Mouse (Mus musculus): Measurements from ENCODE around the gene Fam83g. TPM values are rescaled to one million over a fixed set of nuclear protein-coding genes. Genes with fewer than 3 reads are reported as not detected.

Gene Fam83g
- total RNA-seq, 2 experiments from 2014 or later = not detected

DNA sequence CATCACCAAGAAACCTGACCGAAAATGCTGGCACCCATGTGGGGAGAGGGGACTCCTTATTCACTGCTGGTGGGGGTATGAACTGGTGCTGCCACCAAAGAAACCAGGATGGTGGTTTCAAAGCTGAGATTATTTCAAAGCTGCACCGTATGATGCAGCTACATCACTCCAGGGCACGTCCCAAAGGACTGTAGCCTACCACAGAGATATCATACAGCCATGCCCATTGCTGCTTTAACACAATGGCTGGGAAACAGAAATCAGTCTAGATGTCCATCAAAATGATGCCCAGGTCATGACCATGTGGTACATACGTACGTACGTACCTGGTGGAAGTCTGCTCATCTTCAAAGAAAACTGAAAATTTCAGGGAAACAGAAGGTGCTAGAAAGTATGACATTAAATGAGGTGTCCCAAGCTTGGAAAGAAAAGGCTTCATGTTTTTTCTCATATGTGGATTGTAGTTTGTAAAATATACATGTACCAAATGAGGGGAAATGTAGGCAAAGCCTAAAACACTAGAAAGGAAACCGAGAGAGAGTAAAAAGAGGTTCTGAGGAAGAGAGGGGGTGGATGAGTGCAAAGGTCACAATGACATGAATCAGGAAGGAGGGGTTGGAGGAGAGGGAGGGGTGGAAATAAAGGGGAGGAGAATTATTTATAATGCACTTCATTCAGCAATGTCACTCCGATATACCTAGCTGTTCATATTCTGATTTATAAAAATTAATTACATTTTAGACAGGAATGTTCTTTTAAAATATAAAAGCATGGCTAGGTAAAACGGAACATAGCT is 33.2 kb upstream of the Fam83g start:
- DNase-seq (ENCODE audit: low spot score in 2 of 2) = no peak

DNA sequence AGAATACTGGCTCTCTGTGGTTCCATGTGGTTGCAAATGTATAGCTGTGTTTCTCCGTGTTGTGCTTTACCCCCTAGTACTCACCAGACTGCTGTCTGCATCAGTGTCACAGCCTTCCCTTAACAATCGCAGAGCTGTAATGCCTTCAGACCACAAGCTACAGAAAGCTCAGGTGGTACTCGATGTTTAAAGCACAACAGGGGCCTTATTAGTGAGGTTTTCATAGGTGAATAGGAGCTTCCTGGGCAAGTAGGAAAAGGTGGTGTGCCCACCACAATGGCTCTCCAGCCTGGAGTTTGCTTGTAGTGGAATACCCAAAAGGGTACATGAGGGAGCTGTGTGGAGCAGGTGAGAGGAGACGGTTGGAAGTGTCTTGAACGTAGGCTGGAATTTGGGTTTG is 31.7 kb upstream of the Fam83g start:
- DNase-seq (ENCODE audit: low spot score in 2 of 2) = no peak

- DNase-seq (ENCODE audit: low spot score in 2 of 2) = no peak
These were observed 31.0 kb upstream of the Fam83g start, which contains the start of gene Grap for GRCm38 (mm10) chr11:61652686-61653447. TSS of gene Grap (plus strand) at chr11:61653265.

GRCm38 (mm10) chr11:61653568-61653967 is 30.3 kb upstream of the Fam83g start:
- DNase-seq (ENCODE audit: low spot score in 2 of 2) = no peak

- DNase-seq (ENCODE audit: low spot score in 2 of 2) = no peak
These were observed 29.0 kb upstream of the Fam83g start for GRCm38 (mm10) chr11:61654786-61655311.

GRCm38 (mm10) chr11:61655649-61656048 is 28.2 kb upstream of the Fam83g start:
- no peak for DNase-seq (ENCODE audit: low spot score in 2 of 2)

- no peak for DNase-seq (ENCODE audit: low spot score in 2 of 2)
These were observed 27.6 kb upstream of the Fam83g start for GRCm38 (mm10) chr11:61656148-61656850.

DNA sequence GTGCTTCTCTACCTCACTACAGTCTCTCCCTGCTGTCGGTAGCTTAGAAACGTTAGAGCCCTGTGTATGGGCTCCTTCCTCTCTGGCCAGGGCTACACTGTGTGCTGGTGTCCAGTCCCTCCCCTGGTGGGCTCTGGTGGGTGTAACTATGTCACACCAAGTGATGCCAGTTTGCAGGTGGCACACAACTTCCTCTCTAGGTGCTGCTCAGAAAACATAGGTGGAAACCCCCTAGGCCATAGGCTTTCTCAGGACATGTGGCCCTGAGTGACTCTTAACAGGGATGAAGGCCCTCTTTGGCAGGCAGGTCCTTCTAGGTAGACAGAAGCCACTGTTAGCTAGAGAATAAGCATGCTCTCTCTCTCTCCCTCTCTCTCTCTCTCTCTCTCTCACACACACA is 26.5 kb upstream of the Fam83g start:
- DNase-seq (ENCODE audit: low spot score in 2 of 2) = no peak

GRCm38 (mm10) chr11:61658360-61658922 is 25.4 kb upstream of the Fam83g start:
- no peak for DNase-seq (ENCODE audit: low spot score in 2 of 2)

DNA sequence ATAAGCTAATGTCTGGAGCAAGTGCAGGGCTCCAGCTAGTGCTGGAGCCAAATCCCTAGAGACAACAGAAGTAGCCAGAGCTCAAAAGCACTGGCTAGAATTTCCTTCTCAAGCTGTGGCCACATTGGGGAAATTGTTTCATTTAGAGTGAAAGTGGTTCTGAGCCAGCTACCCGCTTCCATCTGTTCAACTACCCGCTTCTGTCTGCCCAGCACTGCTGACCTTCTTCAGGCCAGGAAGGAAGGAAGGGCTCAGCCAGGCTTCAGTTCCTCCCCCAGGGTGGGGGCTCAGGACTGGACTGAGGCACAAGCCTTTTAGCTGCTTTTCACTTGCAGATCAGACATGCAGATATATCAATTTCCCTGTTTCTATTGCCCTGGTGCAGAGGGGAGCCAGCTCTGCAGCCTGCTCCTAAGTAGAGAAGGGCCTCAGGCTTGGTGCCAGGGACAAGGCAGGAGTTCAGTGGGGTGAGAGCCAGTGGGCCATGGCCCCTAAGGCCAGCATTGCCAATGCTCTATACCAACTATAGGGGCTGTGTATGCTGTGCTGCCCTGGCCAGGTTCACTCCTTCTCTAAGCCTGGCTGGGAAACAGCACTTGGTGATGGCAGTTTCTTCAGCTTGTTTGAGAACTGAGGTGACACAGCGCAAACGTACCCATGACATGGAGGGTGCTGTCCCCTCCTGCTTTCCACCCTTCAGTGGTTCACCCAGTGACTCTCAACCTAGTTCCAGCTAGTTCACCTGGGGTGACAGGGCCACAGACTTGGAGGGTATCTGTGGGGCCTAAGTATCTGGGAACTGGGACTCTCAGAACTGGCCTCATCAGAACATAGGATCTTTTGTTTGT is 24.7 kb upstream of the Fam83g start:
- peak in 1 of 2 experiments; percentile 41 for DNase-seq (ENCODE audit: low spot score in 2 of 2)

DNA sequence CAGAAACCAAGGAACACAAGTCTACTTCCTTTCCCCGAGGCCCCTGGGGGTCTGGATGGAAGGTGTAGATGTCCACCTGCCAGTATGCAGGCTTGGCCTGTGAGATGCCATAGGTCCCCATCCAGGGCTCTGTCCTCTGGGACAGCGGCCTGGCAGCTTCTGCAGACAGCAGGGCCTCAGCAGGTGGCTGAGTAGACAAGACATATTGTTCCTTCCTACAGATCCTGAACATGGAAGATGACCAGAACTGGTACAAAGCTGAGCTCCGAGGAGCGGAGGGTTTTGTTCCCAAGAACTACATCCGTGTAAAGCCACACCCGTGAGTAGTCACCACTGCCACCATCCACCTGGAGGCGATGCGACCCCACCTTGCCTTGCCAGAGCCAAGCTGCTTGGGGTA is 23.9 kb upstream of the Fam83g start:
- DNase-seq (ENCODE audit: low spot score in 2 of 2) = no peak

- no peak for DNase-seq (ENCODE audit: low spot score in 2 of 2)
These were observed 23.0 kb upstream of the Fam83g start for GRCm38 (mm10) chr11:61660806-61661392.

DNA sequence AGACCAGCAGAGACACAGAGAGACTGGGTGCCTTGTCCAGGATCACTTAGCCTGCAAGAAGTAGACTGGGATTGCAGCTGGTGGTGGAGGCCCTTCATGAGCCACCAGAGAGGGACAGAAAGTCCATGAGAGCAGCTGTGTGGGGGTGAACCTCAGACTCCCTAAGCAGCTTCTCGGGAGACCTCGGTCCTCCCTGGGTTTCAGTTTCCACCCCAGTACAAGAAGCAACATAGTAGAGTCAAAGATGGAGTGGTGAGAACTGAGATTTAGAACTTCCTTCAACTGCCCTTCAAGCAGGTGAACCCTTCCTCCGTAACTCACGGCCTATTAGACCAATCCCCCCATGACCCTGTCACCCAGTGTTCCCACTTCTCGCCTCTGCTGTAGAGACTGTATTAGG is 21.7 kb upstream of the Fam83g start:
- DNase-seq (ENCODE audit: low spot score in 2 of 2) = no peak

DNA sequence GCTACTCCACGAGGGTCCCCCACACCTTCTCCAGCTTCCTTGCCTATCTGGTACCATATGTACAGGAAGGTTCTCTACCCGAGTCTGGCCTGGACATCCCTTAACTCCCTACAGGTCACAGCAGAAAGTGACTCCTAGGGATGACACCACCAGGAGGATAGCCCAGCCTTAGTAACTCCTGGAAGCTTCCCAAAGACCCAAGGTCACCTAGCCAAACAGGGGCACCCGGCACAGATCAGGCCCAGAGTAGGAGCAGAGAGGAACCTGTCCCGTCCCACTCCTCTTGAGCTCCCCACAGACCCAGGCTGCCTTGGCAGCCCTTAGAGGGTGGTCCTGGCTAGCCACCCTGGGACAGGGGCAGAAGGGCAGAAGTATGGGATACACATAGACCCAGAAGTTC is 18.5 kb upstream of the Fam83g start:
- DNase-seq (ENCODE audit: low spot score in 2 of 2) = no peak

- DNase-seq (ENCODE audit: low spot score in 2 of 2) = peak; percentile 54 to 64
These were observed 17.7 kb upstream of the Fam83g start for GRCm38 (mm10) chr11:61665991-61666799.

DNA sequence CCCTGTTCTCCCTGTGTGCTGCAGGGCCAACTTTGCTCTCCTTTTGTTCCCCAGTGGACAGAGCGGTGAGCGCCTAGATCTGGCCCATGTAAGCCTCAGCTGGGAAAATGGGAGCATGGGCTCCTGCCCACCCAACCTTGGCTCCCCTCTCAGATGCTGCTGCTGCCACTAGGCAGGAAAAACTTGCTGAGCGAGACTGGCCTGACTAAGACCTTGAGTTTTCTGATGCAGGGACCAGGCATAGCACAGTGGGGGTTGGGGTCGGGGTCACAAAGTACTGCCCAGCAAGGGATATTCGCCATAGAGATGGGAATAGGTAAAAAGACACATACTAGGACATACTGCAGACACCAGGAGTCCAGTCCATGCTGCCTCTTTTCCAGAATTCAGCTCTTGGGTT is 16.6 kb upstream of the Fam83g start:
- DNase-seq (ENCODE audit: low spot score in 2 of 2) = no peak

DNA sequence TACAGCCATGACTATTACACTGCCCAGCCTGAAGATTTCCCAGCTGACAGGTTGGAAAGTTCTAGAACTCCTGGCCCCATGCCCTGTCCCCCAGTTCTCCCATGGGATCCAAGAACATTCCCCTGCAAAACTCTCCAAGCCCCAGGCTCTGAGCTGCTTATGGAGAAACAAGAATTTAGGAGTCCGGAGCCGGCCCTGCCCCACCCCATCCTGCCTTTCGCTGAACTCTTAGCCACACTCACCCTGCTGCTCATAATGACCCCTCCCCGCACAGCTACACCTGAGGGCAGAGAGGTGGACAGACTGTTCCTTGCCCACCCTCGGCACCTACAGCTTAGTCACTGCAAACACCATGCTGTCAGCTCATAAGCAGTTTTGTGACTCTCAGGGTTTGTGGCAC is 16.1 kb upstream of the Fam83g start:
- DNase-seq (ENCODE audit: low spot score in 2 of 2) = no peak

GRCm38 (mm10) chr11:61669492-61670490 is 14.1 kb upstream of the Fam83g start:
- DNase-seq (ENCODE audit: low spot score in 2 of 2) = no peak

All from layer of hippocampus, postnatal 10 days (tissue).